Mouse (Mus musculus) bone marrow, adult 2 months (tissue): ENCODE results near the gene Gm5741.

Source experiments
- CTCF ChIP-seq: fragments of 200-500 bp; IDR thresholded peaks from 2 replicates; pipeline ENCODE4 v1.5.1; 2011; ENCODE audit warnings: low read length, control low read depth; ENCODE audit not compliant: control insufficient read depth, insufficient read depth
- POLR2A ChIP-seq: fragments of 200-500 bp; IDR thresholded peaks from 2 replicates; pipeline ENCODE4 v1.6.1; 2011; ENCODE audit warnings: low read depth, mild to moderate bottlenecking, control low read depth, low read length, borderline replicate concordance; ENCODE audit not compliant: control insufficient read depth

GRCm38 (mm10) chr8:85095051-85095450 lies 27.3 kb upstream of the Gm5741 start:
- no peak for TF ChIP-seq CTCF
- TF ChIP-seq POLR2A, result no peak
